Mouse (Mus musculus): Measurements from ENCODE around the gene Clcn1.

- TF ChIP-seq EP300 (IDR thresholded peaks at IDR 0.05; ENCODE audit: low read depth), result no peak
- no peak for TF ChIP-seq CTCF (IDR thresholded peaks at IDR 0.05; ENCODE audit: low read depth)
Measured at GRCm38 (mm10) chr6:42358901-42359300, 72.4 kb downstream of the Clcn1 start.
